Mouse (Mus musculus) spleen, adult 2 months (tissue): ENCODE results near the gene Pbx3.

Source experiments
- CTCF ChIP-seq: fragments of 200-500 bp; IDR thresholded peaks from 2 replicates; pipeline ENCODE4 v1.5.1; 2011; ENCODE audit warnings: mild to moderate bottlenecking, inconsistent platforms; ENCODE audit not compliant: insufficient read depth, insufficient read length, insufficient replicate concordance; ENCODE audit errors: extremely low read depth
- POLR2A ChIP-seq: fragments of 200-500 bp; IDR thresholded peaks from 2 replicates; pipeline ENCODE4 v1.6.1; 2011; ENCODE audit warnings: low read depth, low read length, inconsistent platforms

- TF ChIP-seq POLR2A (no peak), CTCF (no peak)
Observed at GRCm38 (mm10) chr2:34129674-34130267, 243.2 kb downstream of the Pbx3 start.
